Mouse (Mus musculus): ENCODE measurements around the gene Col4a2.

Col4a2 gene

DNA sequence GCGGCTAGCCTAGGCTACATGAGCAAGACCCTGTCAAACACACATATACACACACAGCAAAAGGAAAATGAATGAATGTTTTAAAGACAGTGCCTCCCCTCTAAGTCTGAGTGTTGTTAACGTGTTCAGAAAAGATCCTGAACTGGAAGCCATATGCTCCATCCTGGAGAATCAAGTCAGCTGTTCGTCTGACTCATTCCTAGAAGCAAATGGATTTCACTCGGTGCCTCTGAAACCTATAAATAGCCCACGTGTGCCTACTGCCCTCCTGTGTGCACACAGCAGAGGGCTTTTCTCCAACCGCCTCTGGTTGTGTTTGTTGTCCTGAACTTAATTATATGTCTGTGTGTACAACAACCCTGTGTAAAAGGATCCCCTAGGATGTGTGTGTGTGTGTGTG is 109.4 kb downstream of the Col4a2 start:
- DNase-seq = no peak

DNA sequence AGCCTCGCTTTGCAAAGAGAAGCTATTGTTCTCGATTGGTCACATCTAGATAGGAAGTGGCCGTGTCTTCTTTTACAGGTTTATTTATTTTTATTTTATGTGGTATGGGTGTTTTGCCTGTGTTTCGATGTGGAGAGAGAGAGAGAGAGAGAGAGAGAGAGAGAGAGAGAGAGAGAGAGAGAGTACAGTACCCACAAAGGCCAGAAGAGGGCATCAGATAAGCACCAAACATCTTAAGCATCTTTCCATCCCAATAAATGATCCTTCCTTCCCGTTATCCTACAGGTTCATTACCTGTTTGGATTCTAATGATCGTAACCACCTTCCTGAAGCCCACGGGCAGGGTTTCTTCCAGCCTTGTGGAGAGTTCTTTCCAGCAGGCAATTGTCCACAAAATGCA is 110.5 kb downstream of the Col4a2 start:
- DNase-seq = no peak

DNA sequence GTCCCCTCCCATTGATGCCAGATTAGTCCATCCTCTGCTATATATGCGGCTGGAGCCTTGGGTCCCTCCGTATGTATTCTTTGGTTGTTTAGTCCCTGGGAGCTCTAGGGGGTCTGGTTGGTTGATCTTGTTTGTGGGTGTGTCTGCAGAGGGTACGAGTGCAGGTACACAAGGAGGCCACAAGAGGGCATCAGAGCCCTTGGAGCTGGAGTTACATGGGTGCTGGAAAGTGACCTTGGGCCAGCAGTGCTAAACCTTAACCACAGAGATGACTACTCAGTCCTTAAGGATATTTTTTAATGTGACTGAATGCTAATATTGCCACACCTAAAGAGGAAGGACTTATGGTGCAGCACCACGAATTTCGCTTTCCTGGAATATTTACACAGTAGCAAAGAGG is 118.1 kb downstream of the Col4a2 start:
- no peak for DNase-seq

DNA sequence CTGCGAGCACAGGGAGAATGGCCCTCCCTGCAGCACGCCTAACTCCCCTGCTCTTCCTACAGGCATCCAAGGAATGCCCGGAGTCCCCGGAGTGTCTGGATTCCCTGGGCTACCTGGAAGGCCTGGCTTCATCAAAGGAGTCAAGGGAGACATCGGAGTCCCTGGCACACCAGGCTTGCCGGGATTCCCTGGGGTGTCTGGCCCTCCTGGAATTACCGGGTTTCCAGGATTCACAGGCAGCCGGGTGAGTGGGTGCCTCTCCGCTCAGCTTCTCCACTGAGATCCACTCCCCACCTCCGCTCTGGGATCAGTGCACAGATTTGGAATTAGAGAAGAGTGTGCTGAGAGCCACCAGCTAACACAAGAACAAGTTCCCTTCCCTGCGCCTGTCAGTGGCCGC is 125.3 kb downstream of the Col4a2 start:
- no peak for DNase-seq

DNA sequence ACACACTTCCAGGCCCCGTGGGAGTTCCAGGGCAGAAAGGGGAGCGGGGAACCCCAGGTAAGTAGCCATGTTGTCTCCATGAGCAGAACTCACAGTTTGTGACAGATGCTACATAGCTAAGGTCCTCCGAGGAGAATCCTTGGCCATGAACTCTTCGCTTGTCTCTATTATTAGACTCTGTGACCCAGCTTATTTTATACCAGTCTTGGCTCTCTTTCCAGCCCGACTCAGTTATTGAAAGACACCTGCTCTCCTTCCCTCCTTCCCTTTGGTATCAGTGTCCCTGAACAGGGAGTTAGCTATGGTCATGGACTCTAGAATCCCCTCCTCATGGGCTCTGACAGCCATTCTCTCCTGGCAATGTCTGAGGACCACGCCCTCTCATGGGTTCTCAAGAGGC is 128.7 kb downstream of the Col4a2 start:
- no peak for DNase-seq

DNA sequence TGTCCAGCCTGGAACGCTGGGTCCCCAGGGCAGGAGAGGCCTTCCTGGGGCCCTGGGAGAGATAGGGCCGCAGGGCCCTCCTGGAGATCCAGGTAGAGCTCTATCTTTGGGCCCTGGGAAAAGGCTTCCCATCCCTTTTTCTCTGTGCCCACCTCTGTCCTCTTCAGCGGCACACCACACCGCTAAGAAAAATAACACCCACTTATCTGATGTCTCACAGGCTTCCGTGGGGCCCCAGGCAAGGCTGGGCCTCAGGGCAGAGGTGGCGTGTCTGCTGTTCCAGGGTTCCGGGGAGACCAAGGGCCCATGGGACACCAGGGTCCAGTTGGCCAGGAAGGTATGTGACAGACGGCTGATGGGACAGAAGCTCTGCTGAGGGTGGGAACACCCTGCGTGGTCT is 131.0 kb downstream of the Col4a2 start:
- DNase-seq = no peak

DNA sequence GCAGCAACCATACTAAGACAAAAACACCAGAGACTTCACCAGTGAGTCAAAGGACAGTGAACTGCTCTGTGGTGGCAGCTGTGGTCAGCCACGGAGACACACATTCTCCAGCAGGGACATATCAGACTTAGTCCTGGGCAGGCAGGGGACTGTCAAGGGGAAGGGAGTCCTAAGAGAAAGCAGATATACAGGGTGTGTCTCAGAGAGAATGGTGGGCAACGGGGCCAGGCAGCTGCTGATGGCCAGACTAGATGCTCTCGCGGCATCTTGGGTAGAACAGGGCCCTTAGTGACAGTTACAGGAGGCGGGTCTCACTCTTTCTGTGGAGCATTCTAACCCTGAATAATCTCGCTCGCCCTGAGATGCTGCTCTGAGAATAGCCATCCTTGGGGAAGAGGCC is 131.6 kb downstream of the Col4a2 start:
- no peak for DNase-seq

DNA sequence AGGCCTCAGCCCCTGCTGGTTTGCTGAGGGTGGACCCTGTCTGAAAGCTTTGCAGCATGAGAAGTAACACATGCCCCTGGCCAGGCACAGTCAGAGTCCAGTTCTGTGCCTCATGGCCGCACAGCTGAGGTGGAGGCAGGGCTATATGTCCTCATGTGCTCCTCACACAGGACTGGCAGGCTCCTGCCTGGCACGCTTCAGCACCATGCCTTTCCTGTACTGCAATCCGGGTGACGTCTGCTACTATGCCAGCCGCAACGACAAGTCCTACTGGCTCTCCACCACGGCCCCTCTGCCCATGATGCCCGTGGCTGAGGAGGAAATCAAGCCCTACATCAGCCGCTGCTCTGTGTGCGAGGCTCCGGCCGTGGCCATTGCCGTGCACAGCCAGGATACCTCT is 133.2 kb downstream of the Col4a2 start:
- DNase-seq = no peak

DNA sequence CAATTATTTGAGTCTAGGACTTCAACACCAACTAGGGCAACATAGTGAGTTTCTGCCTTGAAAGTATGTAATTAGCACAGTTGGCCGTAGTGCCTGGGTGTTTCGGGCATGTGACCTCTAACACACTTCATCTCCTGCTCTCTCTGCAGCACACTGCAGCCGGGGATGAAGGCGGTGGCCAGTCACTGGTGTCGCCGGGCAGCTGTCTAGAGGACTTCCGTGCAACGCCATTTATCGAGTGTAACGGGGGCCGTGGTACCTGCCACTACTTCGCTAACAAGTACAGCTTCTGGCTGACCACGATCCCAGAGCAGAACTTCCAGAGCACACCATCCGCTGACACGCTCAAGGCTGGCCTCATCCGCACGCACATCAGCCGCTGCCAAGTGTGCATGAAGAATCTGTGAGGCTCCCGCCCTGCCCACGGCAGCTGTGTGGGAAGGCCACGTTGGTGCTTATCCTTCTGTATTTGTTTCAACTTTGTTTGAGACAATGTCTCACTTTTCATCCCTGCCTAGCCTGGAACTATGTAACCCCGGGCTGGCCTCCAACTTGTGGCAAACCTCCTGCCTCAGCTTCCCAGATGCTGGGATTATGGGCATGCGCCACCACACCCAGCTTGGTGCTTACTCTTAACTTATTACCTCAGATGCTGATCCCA is 135.4 kb downstream of the Col4a2 start:
- no peak for DNase-seq

DNA sequence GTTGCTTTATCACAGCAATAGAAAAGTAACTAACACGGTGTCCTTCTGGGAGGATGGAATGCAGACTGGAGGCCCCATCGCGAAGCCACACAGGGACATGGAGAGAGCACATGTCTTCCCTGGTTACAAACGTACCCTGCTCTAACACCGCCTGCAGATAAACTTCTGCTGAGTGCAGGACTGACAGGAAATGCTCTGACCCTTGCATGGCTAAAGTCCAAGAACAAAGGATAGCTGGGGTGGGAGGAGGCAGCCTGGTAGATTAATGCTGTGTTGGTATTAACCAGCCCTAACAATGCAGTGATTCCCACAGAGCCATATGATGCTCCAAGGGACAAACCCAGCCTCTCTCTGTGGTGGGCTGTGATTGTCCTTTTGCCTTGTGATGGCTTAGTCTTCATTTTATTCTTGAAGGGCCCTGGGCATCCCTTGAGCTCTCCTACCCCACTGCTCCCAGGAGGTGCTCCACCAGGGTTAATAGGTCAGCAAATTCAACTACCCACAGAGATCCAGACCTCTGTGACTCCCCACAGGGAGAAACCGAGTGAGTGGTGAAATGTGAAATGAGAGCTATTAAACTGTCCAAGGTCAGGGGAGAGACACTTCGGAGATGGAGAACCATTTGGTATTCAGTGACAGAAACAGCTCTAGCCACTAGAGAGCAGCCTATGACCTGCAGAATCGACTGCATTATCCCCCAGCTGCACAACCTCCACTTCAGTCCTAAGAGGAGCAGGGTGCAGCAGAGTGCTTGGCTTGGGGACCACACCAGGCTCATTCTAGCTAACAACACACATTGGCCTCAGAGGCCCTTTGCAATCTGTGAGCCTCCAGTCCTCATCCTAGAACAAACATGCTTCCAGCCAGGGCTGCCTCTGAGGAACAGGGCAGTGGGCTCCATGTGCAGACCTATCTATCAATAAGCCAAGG is 137.8 kb downstream of the Col4a2 start:
- DNase-seq = peak; percentile 78

DNA sequence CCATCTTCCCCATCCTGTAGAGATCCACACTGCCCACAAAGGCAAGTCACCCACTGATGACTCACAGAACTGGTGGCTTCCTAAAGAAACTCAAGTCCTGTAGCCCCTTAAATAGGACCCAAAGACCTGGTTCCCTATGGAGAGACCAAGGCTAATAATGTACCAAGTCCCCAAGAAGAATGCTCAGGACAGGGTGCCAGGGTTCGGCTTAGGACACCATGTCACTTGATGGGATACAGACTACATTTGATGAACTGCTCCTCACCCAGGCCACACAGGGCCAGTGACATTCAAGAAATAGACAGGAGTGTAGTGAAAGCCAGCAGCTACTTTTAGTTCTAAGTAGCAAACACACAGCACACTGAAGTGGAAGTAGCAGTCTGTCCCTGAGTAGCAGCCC is 139.5 kb downstream of the Col4a2 start:
- no peak for DNase-seq

DNA sequence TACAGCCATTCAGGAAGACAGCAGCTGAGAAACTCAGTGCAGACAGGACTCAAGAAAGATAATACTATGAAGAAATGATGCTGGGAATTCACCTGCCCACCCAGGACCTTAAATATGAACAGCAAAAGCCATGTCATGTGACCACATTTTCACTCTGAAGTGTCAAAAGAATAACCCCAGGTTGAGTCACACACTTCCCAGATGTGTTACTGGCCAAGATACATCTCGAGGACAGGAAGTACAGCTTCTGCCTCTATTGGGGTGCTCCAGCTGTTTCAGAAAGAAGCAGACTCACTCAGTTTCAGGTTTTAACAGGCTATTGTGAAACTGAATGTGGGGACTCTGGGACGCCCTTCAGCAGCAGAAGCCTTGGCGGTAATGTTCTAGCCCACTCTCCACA is 140.0 kb downstream of the Col4a2 start:
- no peak for DNase-seq

DNA sequence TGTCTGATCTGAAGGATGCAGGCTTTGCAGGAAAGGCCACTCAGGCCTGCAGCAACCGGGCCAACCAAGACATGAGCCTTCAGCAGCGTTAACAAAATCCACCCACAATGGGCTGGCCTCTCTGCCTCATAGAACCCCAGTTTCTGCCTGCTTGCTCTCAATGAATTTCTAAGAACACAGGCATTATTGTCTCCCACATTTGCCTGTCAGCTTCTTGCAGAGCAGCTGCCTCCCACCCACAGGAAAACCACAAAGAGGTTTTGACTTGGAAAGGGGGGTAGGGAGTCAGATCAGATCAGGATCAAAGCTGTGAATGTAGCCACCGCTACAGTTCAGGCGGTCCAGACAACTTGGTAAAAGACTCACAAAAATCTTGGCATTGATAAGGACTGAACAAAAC is 140.4 kb downstream of the Col4a2 start:
- DNase-seq = no peak

DNA sequence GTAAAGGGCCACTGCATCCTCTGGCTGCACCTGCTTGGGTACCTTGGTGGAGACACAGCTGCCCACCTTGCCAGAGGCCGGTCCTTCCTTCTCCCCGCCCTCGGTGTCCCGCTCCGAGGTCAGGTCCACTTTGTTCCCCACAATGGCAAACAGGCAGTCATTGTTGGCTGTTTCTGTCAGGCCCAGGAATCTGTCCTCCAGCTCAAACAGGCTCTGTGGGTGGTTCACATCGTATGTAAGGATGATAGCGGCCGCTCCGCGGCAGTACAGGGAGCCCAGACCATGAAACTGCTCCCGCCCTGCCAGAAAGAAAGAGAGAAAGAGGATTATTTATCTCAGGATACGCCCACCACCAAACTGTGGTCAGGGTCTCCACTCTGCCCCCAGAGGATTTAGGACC is 141.6 kb downstream of the Col4a2 start:
- no peak for DNase-seq

DNA sequence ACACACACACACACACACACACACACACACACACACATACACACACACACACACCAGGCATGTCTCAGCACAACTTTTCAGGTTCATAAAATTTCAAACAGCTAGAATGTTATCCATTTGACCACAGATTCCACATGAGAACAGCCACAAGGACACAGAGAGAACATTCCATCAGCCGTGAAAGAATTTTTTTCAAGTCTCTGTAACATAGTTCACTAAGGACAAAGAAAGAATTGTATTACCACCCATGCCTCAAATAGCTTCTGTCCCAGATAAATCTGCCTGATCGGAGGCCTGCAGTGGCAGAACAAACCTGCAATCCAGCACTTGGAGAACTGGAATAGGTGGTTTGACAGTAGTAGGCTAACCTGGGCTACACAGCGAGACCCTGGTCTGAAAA is 144.7 kb downstream of the Col4a2 start:
- DNase-seq = no peak

DNA sequence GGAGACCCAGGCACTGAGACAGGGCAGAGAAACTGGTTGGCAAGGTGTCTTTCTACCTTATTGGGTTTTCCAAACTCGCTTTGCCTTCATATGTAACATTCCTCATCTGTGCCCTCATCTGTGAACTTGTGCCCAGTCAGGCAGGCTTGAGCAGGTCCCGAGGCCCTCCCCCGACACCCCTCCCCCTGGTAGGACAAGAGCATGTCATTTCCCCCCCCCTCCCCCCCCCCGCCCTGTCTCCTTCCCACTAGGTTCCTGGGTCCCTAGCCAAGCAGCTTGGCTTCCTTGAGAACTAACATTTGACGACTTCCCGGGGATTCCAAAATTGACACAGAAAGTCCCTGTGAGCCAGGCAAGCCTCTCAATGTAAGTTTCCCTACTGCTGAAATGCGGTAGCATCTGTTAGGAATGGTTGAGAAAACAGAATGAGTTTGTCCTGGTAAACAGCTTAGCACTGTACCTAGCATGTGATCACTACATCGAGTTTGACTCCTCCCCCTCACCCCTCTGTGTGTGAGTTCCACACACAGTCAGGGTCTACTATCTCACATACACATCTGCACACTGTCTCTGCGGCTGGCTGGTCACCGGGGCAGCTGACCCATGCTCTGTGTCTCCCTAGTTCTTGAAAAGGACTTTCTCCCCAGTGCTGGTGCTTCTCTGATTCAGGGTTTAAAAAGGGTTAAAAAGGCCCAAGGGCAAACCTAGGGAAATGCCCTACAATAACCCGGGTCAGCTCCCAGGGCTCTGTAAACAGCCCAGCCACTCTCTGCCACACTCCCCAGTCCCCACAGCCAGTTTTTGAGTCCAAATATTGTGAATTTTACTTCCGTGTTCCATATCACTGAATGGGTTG is 145.6 kb downstream of the Col4a2 start:
- DNase-seq = peak; percentile 68

DNA sequence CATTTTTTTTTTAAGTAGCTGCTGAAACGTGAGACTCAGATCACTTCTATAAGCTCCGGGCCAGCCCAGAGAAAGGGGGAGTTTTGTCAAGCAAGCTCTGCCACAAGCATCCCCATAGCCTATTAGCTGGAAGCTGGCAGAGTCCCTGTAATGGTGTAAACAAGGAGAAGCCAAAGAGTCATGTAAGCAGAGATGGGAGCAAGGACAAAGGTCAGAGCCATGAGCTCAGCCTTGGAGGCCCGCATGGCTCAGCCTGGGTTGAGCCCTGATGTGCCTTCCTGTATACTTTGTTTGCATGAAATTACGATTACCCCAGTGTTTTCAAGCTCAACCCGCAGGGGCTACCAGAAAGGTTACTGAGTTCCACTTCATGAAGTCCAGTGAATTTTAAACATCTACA is 146.4 kb downstream of the Col4a2 start:
- peak; percentile 77 for DNase-seq

DNA sequence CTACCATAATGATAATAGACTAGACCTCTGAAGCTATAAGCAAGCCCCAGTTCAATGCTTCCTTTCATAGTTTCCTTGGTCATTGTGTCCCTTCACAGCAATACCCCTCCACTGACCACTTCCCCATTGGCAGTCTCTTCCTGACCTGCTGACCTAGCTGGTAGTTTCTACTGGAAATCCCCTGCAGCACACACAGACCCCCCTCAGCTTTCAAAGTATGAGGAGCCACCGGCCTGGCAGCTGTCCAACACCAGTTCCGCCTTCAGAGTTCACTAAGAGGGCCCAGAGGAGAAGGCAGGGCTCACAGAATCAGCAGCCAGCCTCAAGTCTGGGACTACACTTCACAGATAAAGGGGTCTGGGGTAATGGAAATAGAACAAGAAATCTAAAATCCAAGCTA is 148.3 kb downstream of the Col4a2 start:
- DNase-seq = peak; percentile 77

DNA sequence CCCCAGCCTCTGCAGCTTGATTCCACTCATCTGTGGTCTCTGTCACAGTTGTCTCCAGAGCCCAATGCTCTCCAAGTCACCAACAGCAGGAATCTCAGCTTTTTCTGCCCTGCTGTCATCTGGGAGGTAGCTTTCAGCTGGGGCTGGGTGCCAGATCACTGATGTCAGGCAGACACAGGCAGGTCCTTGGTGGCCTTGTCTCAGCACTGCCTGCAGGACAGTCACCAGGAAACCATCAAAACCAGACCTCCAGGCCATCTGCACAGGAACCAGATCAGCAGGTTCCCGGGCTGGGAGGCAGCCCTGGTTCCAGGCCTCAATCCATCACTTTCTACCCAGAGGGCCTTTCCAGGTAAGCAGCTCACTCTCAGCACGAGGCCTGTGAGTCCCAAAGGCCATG is 149.2 kb downstream of the Col4a2 start:
- DNase-seq = no peak

DNA sequence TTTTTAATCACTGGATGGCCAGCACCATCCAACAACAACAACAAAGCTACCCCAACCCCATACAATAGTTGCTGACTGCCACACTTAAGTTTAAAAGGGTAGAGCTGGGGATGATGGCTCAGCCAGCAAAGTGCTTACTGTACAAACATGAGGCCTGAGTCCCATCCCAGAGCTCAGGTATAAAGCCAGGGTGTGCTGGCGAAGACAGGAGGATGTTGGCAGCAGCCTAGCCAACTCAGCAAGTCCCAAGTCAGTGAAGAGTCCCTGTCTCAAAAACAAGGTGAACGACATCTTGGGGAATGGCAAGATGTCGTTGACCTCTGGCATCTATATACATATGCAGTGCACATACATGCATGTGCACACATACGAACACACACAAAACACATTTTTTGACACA is 150.0 kb downstream of the Col4a2 start:
- no peak for DNase-seq

DNA sequence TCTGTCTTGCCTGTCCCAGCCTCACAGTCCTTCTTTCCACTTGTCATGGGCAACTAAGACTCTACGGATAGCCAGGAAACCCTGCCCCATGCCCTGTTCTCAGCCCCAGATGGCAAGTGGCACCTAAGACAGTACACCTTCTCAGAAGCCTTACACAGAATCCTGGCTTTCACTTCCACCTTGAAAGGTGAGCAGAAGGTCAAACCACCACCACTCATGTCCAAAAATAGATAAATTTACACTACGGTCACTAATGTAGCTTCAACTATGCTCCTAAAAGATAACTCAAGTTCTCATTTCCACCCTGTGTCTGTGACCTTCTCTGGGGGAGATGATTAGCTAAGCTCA is 150.9 kb downstream of the Col4a2 start:
- no peak for DNase-seq

DNA sequence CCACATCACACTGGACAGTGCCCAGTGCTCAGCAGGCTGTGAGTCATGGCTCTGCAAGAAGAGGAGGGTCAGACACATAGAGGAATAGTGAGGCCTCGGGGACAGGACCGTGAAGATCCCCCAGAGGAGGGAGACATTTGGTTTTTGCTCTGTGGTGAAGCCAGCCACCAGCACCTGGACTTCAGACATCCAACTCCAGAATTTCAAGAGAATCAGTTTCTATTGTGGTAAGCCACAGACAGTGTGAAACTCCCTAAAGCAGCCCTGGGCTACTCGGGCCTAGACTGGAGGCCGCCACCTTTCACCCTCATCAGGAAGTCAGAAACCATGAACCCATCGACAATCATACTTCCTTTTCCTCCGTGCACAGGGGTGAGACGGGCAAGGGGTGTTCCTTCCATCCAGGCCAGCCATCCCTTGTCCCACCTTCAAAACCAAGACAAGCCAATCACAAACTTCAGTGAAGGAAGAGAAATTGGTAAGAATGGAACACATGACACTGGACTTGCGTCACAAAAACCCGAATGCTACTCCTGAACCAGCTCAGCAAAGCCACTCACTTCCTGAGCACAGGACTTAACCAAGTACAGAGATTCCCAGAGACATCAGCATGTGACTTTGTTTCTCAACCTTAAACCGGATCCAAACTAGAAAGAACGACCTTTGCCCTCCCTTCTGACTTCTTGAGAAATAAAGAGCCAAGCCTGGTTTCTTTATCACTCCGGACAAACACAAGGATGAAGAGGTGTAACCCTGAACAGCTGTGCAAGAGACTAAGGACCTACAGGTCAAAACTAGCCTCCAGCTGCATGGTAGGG is 151.5 kb downstream of the Col4a2 start:
- DNase-seq = peak; percentile 57

DNA sequence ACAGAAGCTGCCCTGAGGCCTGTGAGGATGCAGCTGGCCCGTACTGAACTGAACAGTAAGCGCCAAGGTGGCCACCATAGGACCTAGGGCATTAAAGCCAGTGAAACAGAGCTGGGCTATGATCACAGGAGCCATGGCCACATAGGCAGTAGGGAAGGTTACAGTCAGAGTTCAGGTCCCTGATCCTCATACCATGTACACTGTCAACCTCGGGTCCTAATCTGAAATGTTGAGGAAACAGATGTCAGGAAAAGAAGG is 152.0 kb downstream of the Col4a2 start:
- DNase-seq = no peak
